Mouse (Mus musculus) bone marrow macrophage, adult 2 months (primary cell): ENCODE measurements around the gene Noxo1.

ENCODE experiments used
- CTCF ChIP-seq: IDR thresholded peaks from 2 replicates; pipeline ENCODE4 v1.5.1; 2012; ENCODE audit warnings: low read depth, mild to moderate bottlenecking, low read length, moderate library complexity
- POLR2A ChIP-seq: IDR thresholded peaks from 2 replicates; pipeline ENCODE4 v1.6.1; 2012; ENCODE audit warnings: mild to moderate bottlenecking, low read depth, low read length, borderline replicate concordance

- TF ChIP-seq CTCF (no peak), POLR2A (no peak)
Observed at GRCm38 (mm10) chr17:24676877-24677276, 19.2 kb upstream of the Noxo1 start.
